Mouse (Mus musculus): ENCODE measurements around the gene Olfr1495.

DNA sequence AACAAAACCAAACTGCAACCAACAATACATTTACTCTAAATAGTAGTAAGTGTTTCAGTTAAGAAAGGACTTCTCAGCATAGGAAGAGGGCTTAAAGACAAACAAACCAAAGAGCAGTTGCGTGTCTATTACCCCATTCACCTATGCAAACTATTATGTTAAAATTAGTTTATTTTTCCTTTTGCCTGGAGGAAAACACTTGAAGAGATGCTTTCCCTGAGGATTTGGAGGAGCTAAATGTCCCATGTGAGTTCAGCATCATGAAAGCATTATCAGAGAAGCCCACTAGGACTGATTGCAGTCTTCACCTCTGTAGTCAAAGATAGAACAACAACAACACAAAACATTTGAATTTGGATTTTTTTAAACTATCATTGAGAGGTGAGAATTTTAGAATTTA, 13.2 kb downstream of the Olfr1495 start, which contains the start of gene Olfr1496:
- no peak for TF ChIP-seq CTCF (IDR thresholded peaks at IDR 0.05; ENCODE audit: low read depth, low read length)
- TF ChIP-seq GATA1 (IDR thresholded peaks at IDR 0.05; ENCODE audit: borderline replicate concordance, low read length) = no peak

All from G1E (cell line).